Mouse (Mus musculus) 3T3-L1 (cell line): ENCODE results near the gene Snd1.
A peak's percentile ranks its signal among the peaks of the same experiment; 100 is the strongest.

Experiments used
- DNase-seq: peaks from one replicate; pipeline ENCODE4 v3.0.0-alpha.2; 2015; ENCODE audit warnings: low read depth, low spot score

The Snd1 gene

DNA sequence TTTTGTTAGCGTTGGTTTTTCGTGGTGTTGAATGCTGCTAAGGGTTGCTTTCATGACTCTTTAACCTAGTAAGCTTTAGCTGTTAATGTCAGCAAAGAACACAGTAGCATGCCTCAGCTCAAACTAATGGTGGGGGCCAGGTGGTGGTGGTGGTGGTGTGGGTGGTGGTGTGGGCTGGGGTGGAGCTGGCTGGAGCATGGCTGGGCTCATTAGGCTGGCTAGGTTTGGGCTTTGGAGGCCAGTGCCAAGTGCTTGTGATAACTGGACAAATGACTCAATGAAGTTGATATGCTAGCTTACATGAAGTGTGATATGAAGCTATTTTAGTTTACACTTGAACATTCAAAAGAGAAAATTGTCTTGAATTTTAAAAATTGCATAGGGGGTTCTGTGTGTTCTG lies 11.1 kb downstream of the Snd1 start:
- DNase-seq = no peak

GRCm38 (mm10) chr6:28486471-28486870 lies 11.5 kb downstream of the Snd1 start:
- peak; percentile 46 for DNase-seq

GRCm38 (mm10) chr6:28486905-28487304 lies 12.0 kb downstream of the Snd1 start:
- DNase-seq = no peak

- no peak for DNase-seq
Observed at GRCm38 (mm10) chr6:28488204-28488851, 13.4 kb downstream of the Snd1 start.

DNA sequence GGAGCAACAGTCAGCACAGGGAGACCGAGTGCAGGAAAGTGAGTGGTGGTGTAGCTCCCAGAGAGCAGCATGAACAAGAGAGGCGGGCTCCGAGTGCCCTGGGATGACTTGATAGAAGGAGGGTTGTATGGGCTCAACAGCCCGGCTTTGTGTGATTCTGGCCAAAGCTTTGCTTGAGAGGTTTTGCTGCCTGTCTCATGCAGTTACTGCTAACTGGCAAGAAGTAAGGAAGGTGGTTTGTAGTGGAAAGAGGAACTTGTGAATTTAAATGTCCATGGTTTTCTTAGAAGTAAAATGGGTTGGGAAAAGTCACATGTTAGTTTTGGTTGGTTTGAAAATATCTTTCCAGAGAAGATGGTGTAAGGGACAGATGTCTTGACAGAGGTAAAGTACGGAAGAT lies 15.7 kb downstream of the Snd1 start:
- no peak for DNase-seq

- DNase-seq = no peak
Observed at GRCm38 (mm10) chr6:28491198-28491597, 16.3 kb downstream of the Snd1 start.

DNA sequence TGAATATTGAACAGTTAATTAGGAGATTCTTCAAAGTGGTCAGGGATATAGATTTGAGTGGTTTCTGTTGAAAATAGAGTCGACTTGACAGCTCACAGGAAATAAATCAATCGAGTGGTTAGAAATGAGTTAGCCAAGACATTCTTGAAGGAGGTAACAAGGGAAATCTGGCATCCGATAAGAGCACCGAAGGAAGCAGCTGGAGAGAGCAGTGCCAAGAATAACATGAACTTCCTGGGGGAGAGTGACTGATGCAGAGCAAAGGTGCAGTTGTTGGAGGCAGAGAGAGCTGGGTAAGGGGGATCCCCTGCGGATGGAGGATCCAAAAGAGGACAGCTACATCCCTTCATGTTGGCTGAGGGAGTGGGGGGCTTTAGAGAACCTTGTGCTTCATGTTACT lies 22.9 kb downstream of the Snd1 start:
- peak; percentile 94 for DNase-seq

- DNase-seq = no peak
Observed at GRCm38 (mm10) chr6:28502576-28502975, 27.6 kb downstream of the Snd1 start.

GRCm38 (mm10) chr6:28503148-28503547 lies 28.2 kb downstream of the Snd1 start:
- DNase-seq = no peak

DNA sequence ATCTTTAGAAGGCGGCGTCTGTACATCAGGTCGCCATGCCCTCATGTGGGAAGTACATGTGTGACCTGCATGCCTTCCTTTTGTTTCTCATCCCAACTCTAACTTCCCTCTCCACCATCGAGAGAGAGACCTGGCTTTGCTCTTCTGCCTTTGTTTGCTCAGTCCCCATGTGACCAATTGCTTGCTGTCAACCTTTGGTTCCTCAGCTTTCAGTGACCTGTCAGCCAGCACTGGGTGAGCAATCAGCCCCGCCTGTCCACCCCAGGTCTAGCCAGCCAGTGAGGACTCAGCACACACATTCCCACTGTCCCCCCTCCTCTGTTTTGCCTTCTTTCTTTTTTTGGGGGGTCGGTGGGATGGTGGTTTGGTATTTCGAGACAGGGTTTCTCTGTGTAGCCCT lies 29.7 kb downstream of the Snd1 start:
- no peak for DNase-seq

DNA sequence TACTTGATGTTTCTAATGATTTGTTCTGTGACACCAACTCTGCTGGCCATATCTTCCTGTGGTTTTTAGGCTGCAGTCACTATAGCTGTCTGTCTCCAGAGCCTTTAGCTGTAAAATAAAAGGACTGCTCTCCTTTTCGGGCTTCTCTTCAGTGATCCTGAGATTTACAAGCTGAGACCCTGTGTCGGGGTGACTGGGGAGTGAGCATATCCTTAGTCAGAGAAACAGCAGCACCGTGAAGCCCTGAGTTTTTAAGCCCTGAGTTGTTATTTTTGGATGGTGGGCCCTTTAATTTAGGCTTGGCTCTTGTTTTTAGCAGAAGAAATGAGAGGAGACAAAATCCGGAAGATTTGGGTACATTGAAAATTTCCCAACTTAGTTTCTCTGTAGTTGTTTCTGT lies 32.8 kb downstream of the Snd1 start:
- DNase-seq = no peak

DNA sequence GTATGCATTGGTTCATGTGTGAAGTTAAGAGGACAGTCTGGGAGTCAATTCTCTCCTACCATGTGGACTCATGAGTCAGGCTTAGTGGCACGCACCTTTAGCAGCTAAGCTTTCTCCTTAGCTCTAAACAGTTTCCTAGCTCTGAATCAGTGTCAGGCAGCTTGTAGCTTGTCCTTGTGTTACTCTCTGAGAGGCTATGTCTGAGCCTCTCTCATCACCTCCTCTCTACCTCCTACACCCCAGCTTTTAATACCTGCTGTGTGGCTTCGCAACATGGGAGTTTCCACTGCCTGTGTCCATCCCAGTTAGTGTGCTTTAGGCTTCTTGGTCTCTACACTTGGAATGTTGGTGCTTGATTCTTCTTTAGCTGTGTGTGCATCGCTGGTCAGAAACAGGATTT lies 39.3 kb downstream of the Snd1 start:
- no peak for DNase-seq

DNA sequence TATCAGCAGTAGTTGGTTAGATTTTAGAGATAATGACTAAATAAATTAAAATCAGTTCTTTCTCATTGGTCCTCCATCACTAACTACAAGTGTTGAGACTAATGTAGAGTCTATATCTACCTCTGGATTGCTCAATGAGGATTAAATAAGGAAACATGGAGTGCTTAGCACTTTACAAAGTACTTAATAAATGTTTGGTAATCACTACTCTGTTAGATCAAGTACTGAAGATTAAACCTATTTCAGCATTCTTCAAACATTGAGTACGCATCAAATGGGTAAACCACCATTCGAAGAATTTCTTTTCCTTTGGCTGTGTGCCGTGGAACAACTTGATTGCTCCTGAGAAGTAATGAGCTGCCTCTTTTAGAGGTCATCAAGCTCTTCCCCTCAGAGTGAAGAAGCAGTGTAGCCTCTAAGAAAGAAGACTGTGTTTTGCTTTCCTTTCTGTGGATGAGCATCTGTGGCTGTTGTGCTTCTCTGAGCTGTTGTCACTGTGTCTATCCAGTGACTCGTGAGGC lies 40.0 kb downstream of the Snd1 start:
- DNase-seq = peak; percentile 71

DNA sequence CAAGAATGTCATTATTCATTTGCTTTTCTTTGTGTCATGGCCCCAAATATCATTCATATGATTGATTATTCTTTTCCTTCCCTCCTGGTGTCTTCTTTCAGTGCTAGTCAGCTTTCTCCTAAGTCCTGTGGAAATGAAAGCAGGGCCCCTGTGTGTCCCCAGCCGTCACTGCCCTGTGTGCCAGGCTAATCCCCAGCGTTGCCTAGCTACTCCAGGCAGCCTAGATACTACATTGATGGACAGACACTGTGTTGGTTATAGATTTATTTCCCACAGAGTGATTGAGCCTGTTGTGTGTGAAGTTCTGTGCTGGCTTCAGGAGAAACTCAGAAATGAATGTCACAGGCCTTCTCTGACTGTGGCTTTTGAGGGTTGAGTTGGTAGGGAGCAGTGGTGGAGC lies 41.7 kb downstream of the Snd1 start:
- no peak for DNase-seq

- no peak for DNase-seq
Observed at GRCm38 (mm10) chr6:28517050-28517449, 42.1 kb downstream of the Snd1 start.

- no peak for DNase-seq
Observed at GRCm38 (mm10) chr6:28519426-28519825, 44.5 kb downstream of the Snd1 start.

DNA sequence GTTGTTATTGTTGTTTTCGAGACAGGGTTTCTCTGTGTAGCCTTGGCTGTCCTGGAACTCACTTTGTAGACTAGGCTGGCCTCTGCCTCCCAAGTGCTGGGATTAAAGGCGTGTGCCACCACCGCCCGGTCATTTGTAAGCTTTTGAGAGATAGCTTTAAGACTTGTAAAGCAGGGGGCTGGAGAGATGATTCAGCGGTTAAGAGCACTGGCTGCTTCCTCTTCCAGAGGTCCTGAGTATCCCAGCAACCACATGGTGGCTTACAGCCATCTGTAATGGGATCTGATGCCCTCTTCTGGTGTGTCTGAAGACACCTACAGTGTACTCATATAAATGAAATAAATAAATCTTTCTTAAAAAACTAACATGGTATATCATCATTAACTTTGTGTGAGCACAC lies 45.8 kb downstream of the Snd1 start:
- peak; percentile 45 for DNase-seq

DNA sequence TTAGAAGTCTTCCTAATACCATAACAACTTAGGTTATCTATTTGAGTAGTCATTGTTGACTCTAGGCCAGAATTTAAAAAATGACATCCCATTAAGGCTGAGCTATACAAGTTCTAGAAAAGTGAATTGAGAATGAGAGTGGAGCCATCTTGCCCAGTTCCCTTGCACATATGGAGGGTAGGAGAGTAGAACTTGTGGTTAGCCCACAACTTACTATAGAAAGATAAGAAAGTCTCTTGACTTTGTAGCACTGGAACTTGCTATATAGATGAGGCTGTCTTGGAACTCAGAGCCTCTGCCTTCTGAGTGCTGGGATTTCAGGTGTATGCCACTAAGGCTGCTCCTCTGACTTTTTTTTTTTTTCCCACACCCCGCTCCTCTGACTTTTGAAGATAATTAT lies 46.5 kb downstream of the Snd1 start:
- DNase-seq = no peak

DNA sequence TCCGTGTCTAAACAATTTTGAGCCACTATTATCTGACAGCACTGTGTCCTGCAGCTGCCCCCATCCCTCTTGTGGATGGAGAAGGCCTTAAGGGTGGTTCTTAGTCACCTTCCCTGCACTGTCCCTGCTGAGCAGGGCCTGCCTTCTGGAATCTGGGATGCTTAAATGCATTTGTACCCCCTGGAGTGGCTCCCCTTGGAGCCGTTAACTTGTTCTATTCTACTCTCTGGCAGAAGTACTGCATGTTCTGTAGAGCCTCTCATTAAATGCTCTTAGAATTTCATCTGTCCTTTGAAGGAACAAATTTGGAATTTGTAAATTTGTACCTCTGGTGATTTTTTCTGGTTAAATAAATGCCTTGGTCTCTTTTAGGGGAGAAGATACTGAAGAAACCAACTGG lies 50.6 kb downstream of the Snd1 start:
- DNase-seq = no peak

GRCm38 (mm10) chr6:28527459-28527858 lies 52.5 kb downstream of the Snd1 start:
- no peak for DNase-seq

GRCm38 (mm10) chr6:28528208-28528607 lies 53.3 kb downstream of the Snd1 start:
- DNase-seq = no peak

GRCm38 (mm10) chr6:28536464-28536863 lies 61.5 kb downstream of the Snd1 start:
- DNase-seq = no peak

DNA sequence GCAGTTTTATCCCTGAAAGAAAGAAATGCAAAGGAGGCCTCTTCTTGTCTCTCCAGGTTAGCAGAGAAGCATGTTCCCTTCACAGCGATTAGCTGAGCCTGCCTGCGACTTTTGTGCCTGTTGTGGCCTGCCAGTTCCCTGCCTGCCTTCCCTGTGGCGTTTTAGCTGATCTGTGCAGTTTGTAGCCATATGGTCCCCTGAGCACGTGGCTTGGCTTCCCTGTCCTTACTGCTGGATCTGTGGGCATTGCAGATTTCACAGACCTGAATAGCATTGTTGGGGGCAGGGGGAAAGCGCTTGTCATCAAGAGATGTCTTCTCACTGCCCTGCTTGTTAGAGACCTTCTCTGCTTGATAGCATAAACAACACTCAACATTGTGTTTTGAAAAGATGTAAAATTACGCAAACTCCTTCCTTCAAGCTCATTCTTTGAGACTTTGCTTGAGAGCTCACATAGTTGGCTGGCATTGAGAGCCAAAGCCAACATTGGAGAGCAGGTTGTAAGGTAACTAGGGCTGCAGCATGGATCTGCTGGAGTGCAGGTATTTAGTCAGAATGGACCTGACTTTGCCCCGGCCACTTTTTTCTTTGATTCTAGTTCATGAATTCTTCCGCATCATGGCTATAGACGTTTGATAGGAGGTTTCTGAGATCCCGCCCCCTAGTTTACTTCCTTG lies 63.0 kb downstream of the Snd1 start:
- DNase-seq = no peak
